Mouse (Mus musculus): Measurements from ENCODE around the gene Ush1g.

Gene Ush1g

DNA sequence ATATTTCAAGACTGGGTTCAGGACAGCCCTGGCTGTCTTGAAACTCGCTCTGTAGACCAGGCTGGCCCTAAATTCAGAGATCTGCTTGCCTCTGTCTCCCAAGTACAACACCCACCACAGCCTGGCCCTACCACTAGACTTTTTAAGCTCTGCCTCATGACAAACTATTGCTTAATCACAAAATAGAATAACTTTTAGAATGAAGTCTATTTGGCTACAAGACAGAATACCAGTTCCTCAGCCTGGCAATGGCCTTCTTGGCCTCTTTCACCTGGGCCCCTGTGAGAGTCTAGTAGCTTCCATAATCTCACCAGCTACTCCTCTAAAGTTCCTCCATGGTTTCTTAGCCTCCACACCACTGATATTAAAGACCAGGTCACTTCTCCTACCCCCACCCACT, 31.5 kb downstream of the Ush1g start:
- CTCF ChIA-PET = no interaction called here

DNA sequence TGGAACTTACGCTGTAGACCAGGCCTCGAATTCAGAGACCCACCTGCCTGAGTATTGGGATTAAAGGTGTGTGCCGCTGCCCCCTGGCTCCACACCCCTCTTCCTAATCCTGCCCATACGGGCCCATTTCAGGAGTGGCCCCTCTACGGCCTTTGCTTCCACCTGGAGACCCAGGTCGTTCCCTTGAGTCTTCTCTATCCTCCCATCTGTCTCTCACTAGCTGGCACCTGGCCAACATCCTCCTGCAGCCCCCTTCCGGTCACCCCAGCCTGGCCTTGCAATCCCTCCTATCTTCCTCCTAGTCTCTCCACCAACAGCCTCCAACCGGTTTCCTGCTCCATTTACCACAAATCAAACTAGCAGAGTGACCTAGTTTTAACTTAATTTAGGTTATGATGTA, 32.0 kb downstream of the Ush1g start:
- CTCF ChIA-PET = no interaction called here

DNA sequence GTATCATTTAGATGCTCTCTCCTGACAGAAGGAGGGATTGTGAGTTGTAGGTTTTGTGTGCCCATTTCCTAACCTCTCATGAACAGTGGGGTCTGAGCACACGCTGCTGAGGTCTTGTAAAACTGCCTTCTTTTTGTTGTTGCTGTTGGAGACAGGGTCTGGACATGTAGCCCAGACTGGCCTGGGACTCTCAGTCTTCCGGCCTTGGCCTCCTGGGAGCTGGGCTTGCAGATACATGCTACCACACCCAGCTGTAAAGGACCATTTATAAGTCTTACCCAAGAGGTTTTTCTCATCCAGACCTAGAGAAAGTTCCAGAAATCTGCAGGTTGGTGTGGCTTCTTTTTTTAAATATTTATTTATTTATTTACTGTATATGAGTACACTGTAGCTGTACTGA, 33.5 kb downstream of the Ush1g start:
- CTCF ChIA-PET = no interaction called here

DNA sequence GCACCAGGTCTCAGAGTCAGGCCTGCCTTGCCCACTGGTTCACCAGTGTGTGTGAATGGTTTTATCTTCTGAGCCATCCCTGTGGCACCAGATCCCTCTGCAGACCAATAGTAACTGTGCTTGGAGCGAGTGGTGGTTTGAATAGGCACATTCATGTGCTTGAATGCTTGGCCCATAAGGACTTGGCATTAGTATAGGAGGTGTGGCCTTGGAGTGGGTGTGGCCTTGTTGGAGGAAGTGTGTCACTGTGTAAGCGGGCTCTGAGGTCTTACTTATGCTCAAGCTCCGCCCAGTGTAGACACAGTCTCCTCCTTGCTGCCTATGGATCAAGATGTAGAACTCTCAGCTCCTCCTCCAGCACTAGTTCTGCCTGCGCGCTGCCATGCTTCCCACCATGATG, 34.5 kb downstream of the Ush1g start:
- CTCF ChIA-PET = no interaction called here

DNA sequence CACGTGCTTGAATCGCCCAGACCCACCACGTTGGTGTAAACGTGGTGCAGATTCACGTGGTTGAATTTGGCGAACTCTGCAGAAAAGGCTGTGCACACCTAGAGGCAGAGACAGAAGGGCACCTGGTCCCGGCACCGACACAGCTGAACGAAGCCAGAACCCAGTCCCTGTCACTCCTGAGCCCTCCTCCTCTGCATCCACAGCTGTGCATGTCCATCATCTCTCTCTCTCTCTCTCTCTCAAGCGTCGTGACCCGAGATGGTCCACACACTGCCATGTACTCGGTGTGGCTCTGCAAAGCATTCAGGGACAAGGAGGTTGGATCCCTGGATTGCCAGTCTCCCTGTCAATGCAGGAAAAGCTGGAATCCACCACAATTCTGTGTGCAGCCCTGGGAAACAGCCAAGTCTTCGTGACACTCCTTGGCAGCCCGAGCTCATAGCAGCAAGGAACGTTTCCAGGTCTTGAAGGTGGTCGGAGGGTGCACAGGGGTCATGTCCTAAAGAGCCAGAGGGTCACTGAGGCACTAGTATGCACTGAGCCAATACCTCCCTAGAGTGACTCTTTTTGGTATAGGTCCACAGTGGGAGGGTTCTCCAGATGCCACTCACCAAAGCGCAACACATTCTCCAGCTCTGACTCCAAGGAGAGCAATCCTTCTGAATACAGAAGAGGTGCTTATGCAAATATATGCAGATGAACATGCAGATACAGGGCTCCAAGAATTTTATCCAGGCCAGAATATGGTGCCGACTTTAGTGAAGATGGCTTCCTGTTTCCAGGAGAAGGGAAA, 35.4 kb downstream of the Ush1g start:
- CTCF ChIA-PET = interaction anchor here (0.6 kb wide), 1 partner anchor 67 kb away, joined by 4 read pairs; no protein-coding TSS in a partner anchor

DNA sequence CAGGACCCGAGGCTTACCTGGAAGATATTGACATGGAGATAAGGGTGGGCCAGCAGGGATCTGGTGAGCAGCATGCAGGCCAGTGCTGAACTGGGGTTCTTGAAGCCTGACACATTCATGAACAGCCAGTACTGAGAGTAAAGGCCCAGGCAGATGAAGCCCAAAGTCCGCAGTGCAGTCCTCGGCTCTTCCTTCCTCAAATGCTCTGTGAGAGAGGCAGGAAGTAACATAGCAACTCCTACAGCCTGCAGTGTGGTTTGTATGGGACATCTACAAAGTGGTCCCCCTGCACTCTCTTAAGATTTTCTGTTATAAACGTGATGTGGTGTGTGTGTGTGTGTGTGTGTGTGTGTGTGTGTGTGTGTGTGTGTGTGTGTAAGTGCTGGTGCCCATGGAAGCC, 36.6 kb downstream of the Ush1g start:
- CTCF ChIA-PET = interaction anchor here (0.6 kb wide), 1 partner anchor 16 kb away, joined by 4 read pairs; no protein-coding TSS in a partner anchor

DNA sequence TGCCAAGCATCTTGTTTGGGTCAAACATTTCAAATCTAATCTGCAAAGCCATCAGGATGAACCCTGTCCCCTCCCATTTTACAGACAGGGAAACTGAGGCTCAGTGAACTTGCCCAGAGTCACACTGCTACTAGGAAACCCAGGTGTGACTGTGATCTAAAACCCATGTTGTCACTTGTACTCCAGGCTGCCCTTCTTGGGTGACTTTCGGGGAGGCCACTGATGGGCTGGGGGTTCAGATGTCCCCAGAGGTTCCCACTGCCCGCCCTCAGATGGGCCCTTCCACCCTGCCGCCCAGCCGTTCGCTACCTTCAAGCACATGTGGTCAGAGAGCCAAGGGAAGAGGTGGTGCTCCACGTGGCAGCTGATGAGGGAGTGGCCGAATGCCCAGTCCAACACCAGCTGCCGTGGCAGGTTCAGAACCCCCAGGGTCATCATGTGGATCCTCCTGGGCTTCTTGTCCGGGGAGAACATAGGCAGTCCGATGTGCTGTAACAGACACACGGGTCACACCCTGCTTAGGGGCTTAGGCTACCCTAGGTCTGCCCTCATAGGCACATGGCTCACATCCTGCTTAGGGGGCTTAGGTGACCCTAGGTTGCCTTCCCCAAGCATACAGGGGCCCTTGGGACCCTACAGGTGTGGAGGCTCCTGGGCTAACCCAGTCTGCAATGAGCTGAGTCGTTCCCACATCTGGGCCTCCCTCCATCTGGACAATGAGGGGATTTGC, 37.8 kb downstream of the Ush1g start:
- CTCF ChIA-PET = no interaction called here

DNA sequence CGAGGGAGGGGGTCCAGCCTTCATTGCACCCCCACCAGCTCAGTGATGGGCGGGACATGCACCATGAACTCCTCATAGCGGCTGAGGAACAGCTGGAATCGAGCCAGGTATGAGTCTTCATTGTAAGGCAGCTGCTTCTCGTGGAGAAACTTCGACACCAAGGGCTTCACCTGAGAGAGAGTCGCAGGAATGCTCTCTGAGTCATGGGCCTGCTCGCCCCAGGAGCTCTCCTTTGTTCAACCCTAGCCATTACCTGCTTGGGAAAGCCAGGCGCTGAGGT, 38.4 kb downstream of the Ush1g start:
- CTCF ChIA-PET = no interaction called here

DNA sequence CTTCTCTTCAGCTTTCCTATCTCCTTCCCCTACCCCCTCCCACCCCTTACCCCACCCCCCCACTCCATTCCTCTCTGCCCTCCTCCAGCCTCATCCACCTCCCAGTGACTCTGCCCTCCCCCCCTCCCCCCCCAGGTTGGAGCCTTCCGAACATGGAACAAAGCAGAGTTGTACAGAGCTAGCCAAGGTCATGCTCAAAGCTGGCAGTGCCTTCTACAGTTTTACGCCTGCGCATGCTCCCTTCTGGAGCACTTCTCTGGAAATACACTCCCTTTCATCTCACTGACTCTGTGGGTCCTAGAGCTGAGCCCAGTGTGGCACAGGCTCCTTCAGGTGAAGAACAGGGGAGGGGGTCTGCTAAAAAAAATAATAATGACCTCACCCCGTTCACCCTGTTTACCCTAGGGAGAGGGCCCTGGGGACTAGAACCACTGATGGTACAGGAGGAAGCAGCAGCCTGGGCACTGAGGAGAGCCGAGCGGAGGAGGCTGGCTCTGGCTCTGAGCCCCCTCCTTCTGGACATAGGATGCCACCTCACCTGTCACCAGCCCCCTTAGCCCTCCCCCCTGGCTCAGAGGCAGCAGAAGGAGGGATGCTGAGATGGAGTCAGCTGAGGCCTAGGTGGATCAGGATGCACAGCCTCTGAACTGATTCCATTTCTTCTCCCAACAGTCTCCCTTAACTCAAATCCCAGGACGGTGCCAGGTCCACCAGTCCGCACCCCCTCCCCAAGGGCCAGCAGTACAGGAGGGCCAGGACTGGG, 38.9 kb downstream of the Ush1g start:
- CTCF ChIA-PET = interaction anchor here (0.6 kb wide), 1 partner anchor 44 kb away, joined by 3 read pairs; no protein-coding TSS in a partner anchor

DNA sequence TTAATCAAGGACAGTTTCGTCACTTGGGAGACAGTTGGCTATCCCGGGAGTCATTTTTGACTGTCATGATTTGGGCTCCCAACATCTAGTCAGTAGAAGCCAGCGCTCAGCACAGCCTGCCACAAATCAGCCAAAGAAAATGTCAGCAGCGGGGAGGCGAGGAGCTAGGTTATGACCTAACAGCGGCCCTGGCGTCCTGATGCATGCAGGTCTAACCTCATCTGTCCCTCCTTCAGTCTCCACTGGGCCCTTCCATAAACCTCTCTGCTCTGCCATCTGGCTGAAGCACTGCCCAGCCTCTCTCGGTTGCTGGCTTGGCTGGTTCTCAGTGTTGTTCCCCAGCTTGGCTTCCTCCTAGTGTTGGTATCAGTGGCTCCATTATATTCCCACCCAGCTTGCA, 39.5 kb downstream of the Ush1g start:
- CTCF ChIA-PET = interaction anchor here (0.6 kb wide), 1 partner anchor 44 kb away, joined by 3 read pairs; no protein-coding TSS in a partner anchor

DNA sequence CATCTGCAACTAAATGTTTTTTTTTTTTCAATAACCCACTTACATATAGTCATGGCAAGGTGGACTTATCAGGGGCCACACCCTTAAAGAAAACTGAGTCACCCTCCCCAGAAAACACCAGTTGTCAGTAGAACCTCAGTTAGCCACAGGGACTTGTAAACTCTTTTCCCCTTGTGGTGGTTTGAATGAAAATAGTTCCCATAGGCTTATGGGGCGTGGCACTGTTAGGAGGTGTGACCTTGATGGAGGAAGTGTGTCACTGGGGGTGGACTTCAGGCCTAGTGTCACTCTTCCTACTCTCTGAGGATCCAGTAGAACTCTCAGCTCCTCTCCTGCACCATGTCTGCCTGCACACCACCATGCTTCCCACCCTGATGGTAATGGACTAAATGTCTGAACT, 42.1 kb downstream of the Ush1g start:
- CTCF ChIA-PET = no interaction called here

DNA sequence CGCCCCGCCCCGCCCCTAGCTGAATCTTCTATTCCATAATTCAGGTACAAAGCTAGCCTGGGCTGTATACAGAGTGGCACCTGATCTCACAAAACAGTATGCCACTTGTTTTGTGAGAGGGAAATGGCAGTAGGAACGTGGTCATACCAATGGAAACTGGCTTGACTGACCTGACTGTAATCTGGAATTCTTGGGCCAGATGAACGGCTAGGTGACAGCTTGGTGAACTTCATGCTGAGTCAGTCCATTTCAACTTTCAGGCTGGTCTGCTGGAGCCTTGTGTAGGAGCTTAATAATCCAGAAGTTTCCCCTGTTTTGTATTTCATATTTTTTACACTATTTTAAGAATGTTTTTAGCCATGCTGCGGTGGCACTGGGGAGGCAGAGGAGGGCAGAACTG, 43.7 kb downstream of the Ush1g start:
- CTCF ChIA-PET = no interaction called here

DNA sequence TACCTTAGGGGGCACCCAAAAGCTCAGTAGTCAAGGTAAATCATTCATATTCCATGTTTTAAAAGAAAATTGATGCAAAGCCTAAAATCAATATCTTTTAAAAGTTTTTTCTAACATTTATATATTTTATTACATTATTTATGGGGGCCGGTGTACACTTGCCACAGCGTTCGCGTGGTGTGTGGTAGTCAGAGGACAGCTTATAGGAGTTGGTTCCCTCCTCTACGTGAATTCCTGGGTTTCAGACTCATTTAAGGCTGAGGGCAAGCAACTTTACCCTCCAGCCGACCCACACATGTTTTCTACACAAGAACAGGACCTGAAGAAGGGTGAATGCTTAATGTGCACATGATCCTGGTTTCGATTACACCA, 44.3 kb downstream of the Ush1g start:
- CTCF ChIA-PET = no interaction called here

DNA sequence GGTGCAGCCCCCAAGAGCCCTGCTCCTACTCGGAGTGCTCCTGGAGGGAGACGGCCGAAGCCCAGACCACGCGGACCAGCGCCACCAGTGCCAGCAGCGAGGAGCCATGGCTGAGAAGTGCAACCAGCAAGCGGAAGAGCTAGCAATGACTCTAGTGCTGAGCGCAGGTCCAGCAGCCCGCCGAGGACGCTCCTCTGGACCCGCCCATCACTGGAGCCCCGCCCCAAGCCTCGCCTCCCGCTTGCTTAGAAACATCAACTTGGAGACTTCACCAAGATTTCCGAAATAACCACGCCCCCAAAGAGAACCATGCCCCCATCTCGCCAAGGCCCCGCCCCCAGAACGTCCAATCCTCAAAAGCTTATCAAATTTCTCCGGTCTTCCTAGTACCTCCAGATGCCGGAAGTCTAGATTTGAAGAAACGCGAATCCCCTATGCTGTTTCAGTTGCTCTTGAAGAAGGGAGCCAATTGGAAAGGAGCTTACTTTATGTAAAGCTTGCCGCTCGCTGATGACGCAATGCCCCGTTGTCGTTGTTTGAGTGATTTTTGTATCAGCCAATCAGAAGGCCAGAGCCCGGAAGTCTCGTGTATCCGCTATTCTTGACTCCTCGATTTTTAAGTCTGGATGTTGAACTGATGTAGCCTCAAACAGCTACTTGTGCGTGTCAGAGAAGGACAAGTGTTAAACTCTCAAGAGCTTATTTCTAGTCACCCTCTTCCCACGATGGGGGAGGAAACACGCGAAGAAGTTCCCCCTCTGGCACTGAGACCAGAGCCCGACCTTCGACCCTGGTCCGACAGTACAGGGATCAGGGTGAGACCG, 44.8 kb downstream of the Ush1g start, which contains the start of gene Fdxr:
TSS of gene Fdxr (minus strand) at position 271 of the 824 bp plus-strand sequence.
- CTCF ChIA-PET = no interaction called here

DNA sequence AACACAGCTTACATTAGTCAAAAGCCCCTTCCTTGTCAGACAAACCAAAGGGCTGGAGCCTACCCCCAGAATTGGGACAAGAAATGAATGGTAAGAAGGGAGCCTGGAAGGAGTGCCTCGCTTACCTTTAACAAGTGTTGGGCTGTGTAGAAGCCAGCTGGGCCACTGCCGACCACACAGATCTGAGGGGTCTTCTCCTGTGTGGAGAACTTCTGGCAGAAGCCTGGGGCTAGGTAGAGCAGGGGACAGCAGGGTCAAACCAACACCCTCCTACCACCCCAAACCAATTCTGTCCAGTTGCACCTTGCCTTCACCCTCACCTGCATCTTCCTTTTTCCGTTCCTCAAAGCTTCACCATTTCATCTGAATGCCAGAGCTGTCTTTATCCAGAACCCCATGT, 45.9 kb downstream of the Ush1g start:
- CTCF ChIA-PET = no interaction called here

DNA sequence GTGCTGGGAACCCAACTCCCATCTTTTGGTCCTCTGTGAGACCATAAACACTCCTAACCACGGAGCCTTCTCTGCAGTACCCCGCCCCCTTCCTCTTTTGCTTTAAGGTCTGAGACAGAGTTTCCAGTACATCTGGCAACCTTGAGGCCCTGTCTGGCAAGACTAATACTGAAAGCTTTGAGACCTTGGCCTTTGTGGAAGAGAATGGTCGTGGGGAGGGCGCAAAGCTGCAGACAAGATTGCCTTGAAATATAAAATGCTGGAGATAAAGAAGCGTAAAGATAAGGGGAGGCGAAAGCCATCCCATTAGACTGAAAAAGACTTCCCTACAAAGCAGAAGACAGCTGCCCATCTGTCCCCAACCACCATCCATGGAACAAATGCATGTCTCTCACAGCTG, 46.3 kb downstream of the Ush1g start:
- CTCF ChIA-PET = interaction anchor here (0.6 kb wide), 1 partner anchor 111 kb away, joined by 8 read pairs; no protein-coding TSS in a partner anchor

DNA sequence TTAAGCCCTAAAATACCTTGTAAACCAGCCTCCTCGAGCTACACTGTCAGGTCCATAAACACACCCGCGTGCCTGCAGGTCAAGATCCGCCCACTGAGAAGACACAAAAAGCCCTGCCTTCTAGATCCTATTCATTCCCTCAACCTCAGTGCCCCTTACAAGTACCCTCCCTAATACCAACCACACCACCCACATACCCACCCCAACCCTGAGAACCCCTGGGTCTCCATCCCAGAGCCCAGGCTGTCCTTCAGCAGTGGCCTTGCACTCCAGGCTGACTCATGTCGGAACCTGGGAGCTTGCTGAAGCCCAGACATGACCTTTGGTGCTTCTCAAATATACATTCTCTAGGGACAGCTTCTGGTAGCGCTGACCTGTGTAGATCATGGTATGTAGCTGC, 47.1 kb downstream of the Ush1g start:
- CTCF ChIA-PET = no interaction called here

DNA sequence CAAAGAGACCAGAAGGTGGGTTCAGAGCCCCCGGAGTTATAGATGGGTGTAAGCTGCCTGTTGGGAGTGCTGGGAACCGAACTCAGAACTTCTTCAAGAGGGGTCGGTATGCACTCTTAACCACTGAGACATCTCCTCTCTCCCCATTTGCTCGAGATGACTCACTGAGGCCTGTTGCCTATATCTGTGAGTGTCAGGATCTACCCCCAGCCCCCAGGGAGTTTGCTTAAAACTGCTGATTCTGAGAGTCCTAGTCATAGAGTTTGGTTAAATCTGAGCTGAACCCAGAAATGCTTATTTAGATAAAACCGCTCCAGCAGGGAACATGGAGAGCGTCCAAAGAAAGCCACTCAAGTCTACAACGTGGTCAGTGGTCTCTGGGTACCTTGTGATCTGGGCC, 47.7 kb downstream of the Ush1g start:
- CTCF ChIA-PET = no interaction called here

DNA sequence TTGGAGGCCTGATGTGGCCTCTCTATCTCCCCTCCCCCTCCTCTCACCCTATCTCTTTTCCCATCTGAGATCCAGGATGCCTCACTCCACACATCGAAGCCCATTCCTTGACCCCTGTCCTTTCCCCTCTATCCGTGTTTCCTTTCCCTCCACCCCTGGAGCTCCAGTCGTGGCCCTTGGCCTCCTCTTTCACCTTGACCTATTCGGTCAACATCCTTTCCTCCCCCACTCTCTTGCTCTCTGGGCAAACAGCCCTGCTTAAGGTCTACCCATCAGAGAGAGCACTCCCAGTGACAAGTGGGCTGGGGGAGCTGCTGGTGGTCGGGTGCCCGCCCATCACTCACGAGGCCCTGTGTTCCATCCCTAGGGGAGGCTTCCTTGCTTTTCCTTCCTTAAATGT, 48.1 kb downstream of the Ush1g start:
- CTCF ChIA-PET = no interaction called here

DNA sequence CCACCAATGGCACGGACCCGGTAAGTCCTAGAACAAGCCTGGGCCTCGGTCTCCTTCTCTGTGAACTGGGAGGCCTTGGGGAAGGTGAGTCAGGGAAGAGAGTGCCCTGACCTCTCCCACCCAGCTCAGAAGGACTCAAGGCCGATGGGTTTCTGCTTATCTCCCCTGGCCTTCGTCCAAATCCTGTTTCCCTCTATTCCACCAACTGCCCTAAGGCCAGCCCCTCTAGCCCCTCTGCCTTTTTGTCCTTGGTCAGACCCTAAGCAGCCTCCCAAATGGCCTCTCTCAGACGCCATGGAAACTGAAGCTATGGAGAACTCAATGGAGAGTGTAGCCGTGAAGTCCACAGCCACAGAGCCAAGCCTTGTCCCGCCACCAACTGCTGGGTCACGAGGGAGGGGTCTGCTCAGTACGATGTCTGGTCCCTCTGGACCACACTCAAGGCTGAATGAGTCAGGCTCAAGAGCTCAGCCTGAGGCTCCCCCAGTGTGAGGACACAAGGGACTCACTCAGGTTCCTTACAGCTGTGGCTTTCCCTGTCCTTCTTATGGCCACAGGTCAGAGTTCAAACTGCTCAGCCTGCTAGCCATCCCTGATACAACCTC, 48.8 kb downstream of the Ush1g start:
- CTCF ChIA-PET = no interaction called here

DNA sequence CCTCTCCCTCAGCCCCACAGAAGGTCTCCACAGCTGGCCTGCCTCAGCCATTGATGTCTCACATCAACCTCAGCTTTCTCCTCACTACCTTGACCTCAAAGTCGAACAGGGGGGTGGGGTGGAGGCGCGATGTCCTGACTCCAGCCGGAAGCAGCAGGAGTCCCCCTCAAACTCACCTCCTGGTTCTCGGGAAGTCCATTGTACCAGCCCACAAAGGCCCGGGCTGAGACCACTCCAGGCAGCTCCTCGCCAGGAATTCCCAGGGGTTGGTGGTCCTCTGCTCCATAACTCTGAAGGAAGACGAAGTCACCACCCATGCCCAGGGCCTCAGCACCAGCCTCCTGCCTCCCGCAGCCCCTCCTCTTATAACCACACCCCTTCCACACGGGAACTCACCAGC, 50.4 kb downstream of the Ush1g start:
- CTCF ChIA-PET = no interaction called here

DNA sequence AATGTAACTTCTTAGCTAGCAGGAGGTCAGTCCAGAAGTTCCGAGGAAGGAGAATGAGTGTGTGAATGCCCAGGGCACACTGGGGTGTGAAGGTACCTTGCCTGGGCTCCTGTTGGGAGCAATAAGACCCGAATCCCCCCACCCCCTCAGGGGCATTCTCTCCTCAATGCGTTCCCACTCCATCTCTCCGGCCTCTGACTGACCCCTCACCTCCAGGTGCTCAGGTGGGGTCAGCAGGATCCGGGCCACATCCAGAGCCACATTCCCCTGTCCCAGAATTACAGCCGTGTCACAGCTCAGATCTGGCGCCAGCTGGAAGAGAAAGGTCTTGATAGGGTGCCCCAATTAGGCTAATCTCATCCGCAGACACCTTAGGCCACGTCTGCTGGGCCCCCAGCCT, 50.8 kb downstream of the Ush1g start:
- CTCF ChIA-PET = no interaction called here

Data from spleen, embryonic (tissue).